Mouse (Mus musculus): ENCODE measurements at regions not wholly inside any gene's neighbourhood (a gene's known extent, or its start where the extent isn't known, plus 50 kb on each side); places are given as distances from the start of the nearest gene placed in this dataset.
"Not testable (repeated sequence)": the region's sequence is repeated elsewhere in the genome, so short reads cannot be mapped to it uniquely, and the experiment has no call there.

DNA sequence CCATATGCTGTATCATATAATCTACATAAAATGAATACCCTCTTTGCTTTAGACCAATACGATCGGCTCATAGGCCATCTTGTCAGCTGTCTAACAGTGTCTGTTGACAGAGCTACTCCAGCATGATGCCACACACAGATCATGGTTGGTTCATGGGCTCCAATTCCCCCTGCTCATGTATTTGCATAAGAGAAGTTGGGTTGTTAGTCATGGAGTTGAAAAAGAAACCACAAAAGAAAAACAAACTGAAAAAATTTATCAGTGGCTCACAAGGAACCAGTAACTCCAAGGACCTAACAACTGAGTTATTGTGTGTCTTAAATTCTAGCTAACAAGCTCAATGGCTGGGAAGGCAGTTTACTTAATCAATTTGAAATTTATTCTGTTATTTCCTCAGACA lies 176.1 kb upstream of the Arhgap18 start:
- DNase-seq (ENCODE audit: low spot score): no peak

GRCm38 (mm10) chr10:26585106-26585505 lies 168.1 kb upstream of the Arhgap18 start:
- DNase-seq (ENCODE audit: low spot score): peak; percentile 43

- DNase-seq (ENCODE audit: low spot score): not testable (repeated sequence)
Observed at GRCm38 (mm10) chr10:26607081-26607480, 146.1 kb upstream of the Arhgap18 start.

- no peak for DNase-seq (ENCODE audit: low spot score)
Observed at GRCm38 (mm10) chr10:26611246-26611645, 142.0 kb upstream of the Arhgap18 start.

DNA sequence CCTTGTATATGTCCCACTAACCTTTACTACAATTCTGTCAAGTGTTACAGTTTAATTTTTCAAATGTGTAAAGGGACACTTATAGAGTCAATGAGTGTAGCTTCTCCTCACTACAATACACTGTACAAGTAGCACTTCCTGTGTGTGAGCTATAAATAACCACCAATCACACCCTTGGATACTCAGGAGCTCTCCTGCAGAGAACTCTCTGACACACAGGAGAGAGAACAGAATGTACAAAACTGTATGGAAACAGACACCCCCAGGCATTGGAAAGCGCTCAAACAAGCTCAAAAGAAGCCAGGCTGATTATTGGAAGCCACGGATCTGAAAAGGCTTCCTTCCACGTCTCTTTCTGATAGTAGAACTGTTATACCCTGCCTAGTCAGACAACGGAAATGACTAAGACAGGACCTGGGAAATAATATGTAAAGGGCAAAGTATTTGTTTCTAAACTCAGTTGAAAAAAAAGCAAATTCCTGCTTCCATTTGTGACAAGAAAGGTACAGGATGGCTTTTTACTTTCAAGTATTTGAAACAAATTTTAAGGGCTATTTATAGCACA lies 122.9 kb upstream of the Arhgap18 start:
- DNase-seq (ENCODE audit: low spot score): peak; percentile 14

DNA sequence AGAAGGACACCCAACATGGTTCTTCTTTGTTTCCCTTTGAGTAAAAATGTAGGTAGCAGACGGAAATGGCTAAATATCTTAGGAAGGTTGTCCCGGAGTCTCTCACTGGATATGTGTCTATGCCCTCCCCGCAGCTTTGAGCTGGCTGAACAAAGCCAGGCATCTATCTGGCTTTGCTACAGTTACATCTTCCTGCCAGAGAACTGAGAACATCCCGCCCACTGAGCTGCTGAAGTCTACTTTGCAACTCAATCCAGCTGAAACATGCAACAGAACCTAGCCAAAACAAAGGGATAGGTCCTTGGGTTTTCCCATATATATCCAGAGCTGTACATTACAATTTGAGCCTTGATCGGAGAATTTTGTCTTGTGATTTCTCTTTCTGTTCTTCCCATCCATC lies 121.0 kb upstream of the Arhgap18 start:
- DNase-seq (ENCODE audit: low spot score): no peak

GRCm38 (mm10) chr10:26637459-26637858 lies 115.8 kb upstream of the Arhgap18 start:
- DNase-seq (ENCODE audit: low spot score): no peak

- no peak for DNase-seq (ENCODE audit: low spot score)
Observed at GRCm38 (mm10) chr10:26638056-26638455, 115.2 kb upstream of the Arhgap18 start.

DNA sequence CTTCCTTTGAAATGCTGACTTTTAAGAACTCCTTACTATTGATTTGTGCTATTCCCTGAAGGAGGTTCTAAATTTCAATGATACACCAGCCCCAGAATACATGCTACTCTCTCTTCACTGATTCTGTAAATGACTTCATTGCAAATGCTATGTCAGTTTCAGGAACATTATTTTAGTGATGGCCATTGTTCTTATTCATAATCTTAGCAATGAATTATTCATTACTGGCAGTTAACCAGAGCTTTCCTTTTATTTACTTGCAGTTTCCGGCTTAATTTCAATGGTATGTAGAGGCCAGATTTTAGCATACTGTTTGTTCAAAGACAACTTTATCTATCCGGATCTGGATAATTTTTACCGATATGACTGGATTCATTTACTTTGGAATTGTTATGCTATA lies 114.1 kb upstream of the Arhgap18 start:
- no peak for DNase-seq (ENCODE audit: low spot score)

DNA sequence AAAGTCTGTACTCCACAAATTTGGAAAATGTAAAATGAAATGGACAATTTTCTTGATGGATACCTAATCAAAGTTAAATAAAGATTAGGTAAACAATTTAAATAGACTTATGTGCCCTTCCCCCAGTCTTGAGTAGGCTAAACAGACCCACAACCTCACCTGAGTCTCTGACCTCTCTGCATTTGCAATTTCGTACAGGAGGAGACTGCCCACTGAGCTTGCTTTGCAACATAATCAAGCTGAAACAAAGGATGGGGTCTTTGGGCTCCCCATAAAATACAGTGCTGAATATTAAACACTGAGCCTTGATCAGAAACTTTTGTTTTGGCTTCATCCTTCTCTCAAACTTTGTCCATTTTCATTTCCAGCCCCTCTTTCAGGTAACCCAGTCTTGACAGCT lies 100.1 kb upstream of the Arhgap18 start:
- DNase-seq (ENCODE audit: low spot score): no peak

- no peak for DNase-seq (ENCODE audit: low spot score)
Observed at GRCm38 (mm10) chr10:26664270-26664669, 89.0 kb upstream of the Arhgap18 start.

GRCm38 (mm10) chr10:26679500-26680227 lies 73.6 kb upstream of the Arhgap18 start:
- no peak for DNase-seq (ENCODE audit: low spot score)

GRCm38 (mm10) chr10:26694761-26695160 lies 58.5 kb upstream of the Arhgap18 start:
- no peak for DNase-seq (ENCODE audit: low spot score)

DNA sequence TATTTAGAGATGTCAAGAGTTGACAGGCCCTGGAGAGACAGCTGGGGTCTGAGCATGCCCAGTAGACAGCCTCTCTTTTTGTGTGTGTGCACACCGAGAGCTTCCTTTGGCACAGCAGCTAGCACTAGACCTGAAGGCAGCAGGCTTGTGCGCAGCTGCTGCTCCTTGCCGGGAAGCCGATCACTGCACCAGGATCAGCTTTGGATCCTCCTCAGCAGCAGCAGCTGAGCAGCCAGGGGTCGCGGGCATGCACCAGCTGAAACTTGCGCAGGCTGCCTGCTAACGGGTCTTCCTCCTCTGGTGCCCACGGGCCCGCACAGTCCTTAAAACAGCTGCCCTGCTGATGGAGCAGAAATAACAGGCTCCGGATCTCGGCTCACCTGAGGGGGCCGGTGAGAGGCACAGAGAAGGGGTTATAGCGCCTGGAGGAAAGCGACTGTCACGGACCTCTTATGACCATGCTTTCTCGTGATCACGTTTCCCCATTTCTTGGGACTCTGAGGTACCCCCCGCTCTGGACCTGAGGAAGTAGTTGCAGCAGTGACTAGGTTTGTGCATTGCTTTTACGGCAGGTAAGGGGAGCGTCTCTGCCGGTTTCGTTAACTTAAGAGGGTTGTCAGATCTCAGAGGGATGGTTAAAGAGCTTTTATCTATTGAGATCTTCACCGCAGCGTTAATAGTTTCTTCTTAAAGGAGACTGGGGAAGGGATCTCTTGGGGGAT lies 57.8 kb upstream of the Arhgap18 start:
- peak; percentile 27 for DNase-seq (ENCODE audit: low spot score)

Measured in thymus, postnatal 0 days (tissue).